Mouse (Mus musculus): ENCODE data around the gene Sema6d.

DNA sequence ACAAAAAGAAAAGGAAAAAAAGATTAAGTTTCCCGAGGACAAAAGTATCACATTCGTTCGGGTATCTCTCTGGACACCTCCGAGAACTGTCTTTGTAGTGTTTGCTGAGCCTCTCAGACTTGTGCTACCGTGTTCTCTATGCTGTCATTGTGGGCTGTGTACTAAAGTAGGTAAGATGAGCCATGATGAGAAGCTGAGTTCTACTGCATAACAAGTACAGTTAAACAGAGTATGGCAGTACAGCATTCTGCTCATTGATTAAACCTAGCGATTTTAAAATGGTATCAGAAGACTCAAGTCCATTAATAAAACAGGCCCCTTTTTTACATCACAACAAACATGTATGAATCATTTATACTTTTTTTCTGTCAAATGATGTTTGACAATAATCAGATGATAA lies 433.9 kb downstream of the Sema6d start:
- TF ChIP-seq POLR2A (IDR thresholded peaks at IDR 0.05; ENCODE audit: borderline replicate concordance, extremely low read depth, insufficient read depth, insufficient read length, poor library complexity, severe bottlenecking), result no peak
- TF ChIP-seq CTCF (IDR thresholded peaks at IDR 0.05; ENCODE audit: borderline replicate concordance, extremely low read depth, insufficient read depth, insufficient read length), result no peak

Measured in brain, embryonic 14.5 days (tissue).